Mouse (Mus musculus): ENCODE data around the gene Lipn. TPM values are rescaled to one million over a fixed set of nuclear protein-coding genes. Genes with fewer than 3 reads are reported as not detected.

Gene Lipn
- polyA plus RNA-seq, 1 experiment, result not detected

DNA sequence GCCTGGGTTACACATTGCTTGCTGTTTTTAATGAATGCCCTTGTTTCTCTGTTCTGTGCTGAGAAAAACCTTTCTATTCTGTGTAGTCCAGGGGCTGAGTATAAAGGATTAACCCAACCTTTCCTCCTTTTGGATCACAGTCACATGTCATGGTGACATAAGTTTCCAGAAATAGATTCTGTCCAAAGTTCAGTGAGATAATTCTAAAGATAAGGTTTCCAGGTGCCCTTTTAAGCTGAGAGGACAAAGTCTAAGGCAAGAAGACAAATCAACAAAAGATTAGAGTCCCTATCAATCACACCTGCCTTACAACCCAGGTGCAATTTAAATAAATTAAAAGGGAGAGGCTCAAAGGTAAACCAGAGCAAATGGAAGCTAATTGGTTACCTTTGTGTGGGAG, 7.1 kb downstream of the Lipn start:
- no peak overlapping the region for H3K4me3 ChIP-seq (replicated peaks)
- no peaks in the 10 kb centered on the region for H3K9me3 ChIP-seq (ENCODE audit: control insufficient read depth, low read length)
- TF ChIP-seq GATA1 (IDR thresholded peaks at IDR 0.05; ENCODE audit: low read length) (no peak), TAL1 (IDR thresholded peaks at IDR 0.05; ENCODE audit: low read length) (no peak)
- H3K27me3 ChIP-seq (ENCODE audit: control insufficient read depth), result no peaks in the 10 kb centered on the region
- H3K36me3 ChIP-seq (ENCODE audit: control insufficient read depth), result no peaks in the 10 kb centered on the region
- H3K4me1 ChIP-seq (ENCODE audit: control insufficient read depth), result no peaks in the 10 kb centered on the region

DNA sequence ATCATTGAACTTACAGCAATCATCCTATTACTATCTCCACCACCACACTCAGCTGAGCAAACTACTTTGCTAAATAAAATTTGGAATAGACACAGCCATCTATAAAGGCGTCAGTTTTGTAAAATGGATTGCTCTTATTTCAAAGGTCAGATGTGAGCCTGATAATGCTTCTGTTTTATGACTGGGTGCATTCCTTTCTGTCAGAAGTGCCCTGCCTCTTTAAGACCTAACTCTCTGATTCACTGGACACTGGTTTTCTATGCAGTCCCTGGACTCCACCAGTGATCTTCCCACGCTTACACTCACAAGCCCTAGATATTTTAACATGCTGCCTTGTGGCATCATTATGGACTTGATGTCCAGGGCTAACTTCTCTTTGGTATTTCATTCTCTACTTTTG, 11.0 kb downstream of the Lipn start:
- Histone ChIP-seq H3K4me1 (ENCODE audit: control insufficient read depth) (no peaks in the 10 kb centered on the region), H3K9me3 (ENCODE audit: control insufficient read depth, low read length) (no peaks in the 10 kb centered on the region), H3K36me3 (ENCODE audit: control insufficient read depth) (no peaks in the 10 kb centered on the region), H3K27me3 (ENCODE audit: control insufficient read depth) (no peaks in the 10 kb centered on the region), H3K4me3 (replicated peaks) (no peak overlapping the region)
- no peak for TF ChIP-seq TAL1 (IDR thresholded peaks at IDR 0.05; ENCODE audit: low read length)
- no peak for TF ChIP-seq GATA1 (IDR thresholded peaks at IDR 0.05; ENCODE audit: low read length)

DNA sequence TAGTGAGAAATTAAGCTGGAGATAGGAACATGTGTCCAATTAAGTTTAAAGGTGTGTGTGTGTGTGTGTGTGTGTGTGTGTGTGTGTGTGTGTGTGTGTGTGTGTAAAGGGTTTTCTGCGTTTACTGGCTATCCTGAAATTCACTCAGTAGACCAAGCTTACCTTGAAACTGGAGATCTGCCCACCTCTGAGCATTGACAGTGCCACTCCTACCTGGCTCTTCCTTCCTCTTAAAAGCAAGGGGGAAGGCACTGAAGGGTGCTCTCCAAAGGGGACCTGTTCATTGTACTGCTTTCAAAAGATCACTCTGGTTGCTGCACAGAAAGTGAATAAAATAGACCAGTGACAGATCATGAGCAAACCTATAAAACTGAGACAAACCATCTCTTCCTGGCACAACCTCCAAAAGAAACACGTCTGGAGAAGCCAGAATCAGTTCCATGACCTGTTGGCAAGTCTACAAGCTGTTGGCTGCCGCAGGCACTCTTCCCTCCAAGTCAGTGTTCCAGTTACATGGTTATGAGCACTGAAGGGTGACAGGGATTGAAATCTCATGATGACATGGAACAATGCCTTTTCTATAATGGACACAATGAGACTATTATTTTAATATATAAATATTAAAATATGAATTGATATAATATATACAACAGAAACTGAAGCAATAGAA, 22.0 kb downstream of the Lipn start:
- Histone ChIP-seq H3K27me3 (ENCODE audit: control insufficient read depth) (no peaks in the 10 kb centered on the region), H3K4me3 (replicated peaks) (no peak overlapping the region), H3K9me3 (ENCODE audit: control insufficient read depth, low read length) (no peaks in the 10 kb centered on the region), H3K36me3 (ENCODE audit: control insufficient read depth) (no peaks in the 10 kb centered on the region), H3K4me1 (ENCODE audit: control insufficient read depth) (no peaks in the 10 kb centered on the region)
- TF ChIP-seq TAL1 (IDR thresholded peaks at IDR 0.05; ENCODE audit: low read length) (no peak), GATA1 (IDR thresholded peaks at IDR 0.05; ENCODE audit: low read length) (no peak)

DNA sequence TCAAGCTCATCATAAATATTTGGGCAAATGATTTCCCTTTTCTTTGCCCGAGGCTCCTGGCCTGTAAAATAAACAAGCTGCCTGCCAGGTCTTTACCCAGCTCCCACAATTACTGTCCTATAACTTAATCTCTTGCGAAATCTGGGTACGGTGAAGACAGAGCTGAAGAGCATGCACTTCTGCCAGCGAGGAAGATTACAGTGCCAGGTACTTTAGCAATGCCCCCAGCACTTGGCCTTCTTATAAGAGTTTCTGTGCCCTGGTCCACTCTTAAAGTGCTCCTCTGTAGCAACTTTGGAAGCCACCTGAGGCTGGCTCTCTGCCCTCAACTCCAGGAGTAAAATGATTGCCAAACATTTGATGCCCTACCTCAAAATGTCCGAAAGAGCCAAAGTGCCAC, 28.2 kb downstream of the Lipn start:
- no peaks in the 10 kb centered on the region for H3K9me3 ChIP-seq (ENCODE audit: control insufficient read depth, low read length)
- TF ChIP-seq TAL1 (IDR thresholded peaks at IDR 0.05; ENCODE audit: low read length), result no peak
- no peak for TF ChIP-seq GATA1 (IDR thresholded peaks at IDR 0.05; ENCODE audit: low read length)

DNA sequence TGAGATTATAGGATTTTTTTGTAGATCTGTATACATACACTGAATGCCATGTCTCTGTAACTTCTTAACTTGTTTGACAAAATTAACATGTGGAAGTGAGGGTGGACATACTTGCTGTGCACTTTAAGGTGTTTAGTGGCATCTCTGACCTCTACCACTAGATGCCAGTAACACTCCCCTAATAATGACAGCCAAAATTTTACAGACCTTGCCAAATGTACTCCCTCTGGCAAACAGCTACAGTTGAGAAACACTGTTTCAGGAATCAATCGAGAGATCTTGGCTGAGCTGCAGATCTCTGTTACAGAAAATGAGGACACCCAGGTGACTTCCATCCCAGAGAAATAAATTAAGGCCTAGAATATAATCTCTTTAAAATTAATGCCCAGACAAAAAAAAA, 29.1 kb downstream of the Lipn start:
- no peaks in the 10 kb centered on the region for H3K9me3 ChIP-seq (ENCODE audit: control insufficient read depth, low read length)
- H3K36me3 ChIP-seq (ENCODE audit: control insufficient read depth), result no peaks in the 10 kb centered on the region
- no peaks in the 10 kb centered on the region for H3K27me3 ChIP-seq (ENCODE audit: control insufficient read depth)
- TF ChIP-seq GATA1 (IDR thresholded peaks at IDR 0.05; ENCODE audit: low read length) (no peak), TAL1 (IDR thresholded peaks at IDR 0.05; ENCODE audit: low read length) (no peak)
- H3K4me3 ChIP-seq (replicated peaks), result no peak overlapping the region
- no peaks in the 10 kb centered on the region for H3K4me1 ChIP-seq (ENCODE audit: control insufficient read depth)

More for the DNA sequence above, 28.2 kb downstream of the Lipn start:
- H3K27me3 ChIP-seq (ENCODE audit: control insufficient read depth), result no peaks in the 10 kb centered on the region
- H3K4me3 ChIP-seq (replicated peaks), result no peak overlapping the region
- H3K4me1 ChIP-seq (ENCODE audit: control insufficient read depth), result no peaks in the 10 kb centered on the region
- H3K36me3 ChIP-seq (ENCODE audit: control insufficient read depth), result no peaks in the 10 kb centered on the region

DNA sequence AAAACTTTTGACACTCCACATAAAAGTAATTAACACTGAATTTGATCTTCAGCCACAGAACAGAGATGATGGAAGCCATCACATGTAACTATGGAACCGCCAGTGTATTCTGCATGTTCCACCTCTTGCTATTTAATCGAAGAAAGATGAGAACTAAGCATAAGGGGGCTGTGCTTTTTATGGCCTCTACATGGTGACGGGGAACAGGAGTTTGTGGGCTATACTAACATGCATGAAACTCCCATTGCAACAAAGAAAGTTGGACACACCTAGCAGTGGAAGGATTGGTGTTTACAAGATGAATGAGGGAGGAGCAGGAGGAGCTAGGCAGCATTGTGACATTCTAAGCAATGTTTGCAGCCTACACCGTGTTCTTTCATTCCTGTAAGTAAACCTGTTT, 33.5 kb downstream of the Lipn start, which contains the start of gene Lipm:
Gene Lipm, plus strand, starts transcription at position 301 of the 400 bp plus-strand sequence.
- H3K9me3 ChIP-seq (ENCODE audit: control insufficient read depth, low read length), result peaks cover 2% of the 10 kb centered on the region
- no peaks in the 10 kb centered on the region for H3K4me1 ChIP-seq (ENCODE audit: control insufficient read depth)
- no peak for TF ChIP-seq GATA1 (IDR thresholded peaks at IDR 0.05; ENCODE audit: low read length)
- TF ChIP-seq TAL1 (IDR thresholded peaks at IDR 0.05; ENCODE audit: low read length), result no peak
- no peaks in the 10 kb centered on the region for H3K27me3 ChIP-seq (ENCODE audit: control insufficient read depth)
- no peaks in the 10 kb centered on the region for H3K36me3 ChIP-seq (ENCODE audit: control insufficient read depth)
- no peak within 1 kb of the TSS for H3K4me3 ChIP-seq (replicated peaks)

DNA sequence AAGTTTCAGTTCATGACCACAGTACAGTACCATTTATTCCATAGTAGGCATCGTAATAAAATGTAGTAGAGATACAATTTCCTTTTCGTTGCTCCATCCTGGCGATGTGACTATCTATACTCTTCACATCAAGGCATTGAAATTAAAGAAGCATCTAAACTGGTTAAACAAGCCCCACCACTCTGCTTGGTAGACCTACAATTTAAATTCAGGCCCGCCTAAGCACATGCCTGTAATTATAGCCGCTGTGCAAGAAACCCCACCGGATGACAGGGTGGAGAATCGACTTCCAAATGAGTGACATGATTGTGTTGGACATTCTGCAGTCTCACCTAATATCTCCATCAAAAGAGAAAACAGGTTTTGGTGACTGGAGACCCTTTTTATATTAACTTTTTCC, 34.7 kb downstream of the Lipn start:
- TF ChIP-seq GATA1 (IDR thresholded peaks at IDR 0.05; ENCODE audit: low read length), result no peak
- no peak for TF ChIP-seq TAL1 (IDR thresholded peaks at IDR 0.05; ENCODE audit: low read length)
- H3K4me3 ChIP-seq (replicated peaks), result no peak overlapping the region
- H3K4me1 ChIP-seq (ENCODE audit: control insufficient read depth), result no peaks in the 10 kb centered on the region
- H3K36me3 ChIP-seq (ENCODE audit: control insufficient read depth), result no peaks in the 10 kb centered on the region
- H3K27me3 ChIP-seq (ENCODE audit: control insufficient read depth), result no peaks in the 10 kb centered on the region
- peaks cover 2% of the 10 kb centered on the region for H3K9me3 ChIP-seq (ENCODE audit: control insufficient read depth, low read length)

DNA sequence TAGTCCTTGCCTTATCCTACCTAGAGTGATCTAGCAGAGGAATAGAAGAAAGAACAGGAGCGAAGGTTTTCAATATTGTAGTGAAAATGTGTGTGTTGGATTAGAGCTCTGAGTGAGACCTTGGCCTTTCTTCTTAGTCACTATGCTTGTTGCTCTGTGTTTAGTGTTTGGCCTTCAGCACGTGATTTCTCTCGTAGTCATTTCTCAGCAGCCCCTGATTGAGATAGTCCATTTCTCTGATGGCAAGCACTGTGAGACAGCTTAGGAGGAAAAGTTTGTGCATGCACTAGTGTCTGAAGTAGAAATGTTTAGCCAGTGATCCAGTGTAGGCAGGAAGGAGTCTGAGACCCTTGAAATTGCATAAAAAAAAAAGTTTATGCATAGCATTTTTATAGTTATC, 37.7 kb downstream of the Lipn start:
- no peak for TF ChIP-seq TAL1 (IDR thresholded peaks at IDR 0.05; ENCODE audit: low read length)
- TF ChIP-seq GATA1 (IDR thresholded peaks at IDR 0.05; ENCODE audit: low read length), result no peak
- Histone ChIP-seq H3K4me1 (ENCODE audit: control insufficient read depth) (no peaks in the 10 kb centered on the region), H3K27me3 (ENCODE audit: control insufficient read depth) (no peaks in the 10 kb centered on the region), H3K4me3 (replicated peaks) (no peak overlapping the region), H3K9me3 (ENCODE audit: control insufficient read depth, low read length) (peaks cover 2% of the 10 kb centered on the region), H3K36me3 (ENCODE audit: control insufficient read depth) (no peaks in the 10 kb centered on the region)

DNA sequence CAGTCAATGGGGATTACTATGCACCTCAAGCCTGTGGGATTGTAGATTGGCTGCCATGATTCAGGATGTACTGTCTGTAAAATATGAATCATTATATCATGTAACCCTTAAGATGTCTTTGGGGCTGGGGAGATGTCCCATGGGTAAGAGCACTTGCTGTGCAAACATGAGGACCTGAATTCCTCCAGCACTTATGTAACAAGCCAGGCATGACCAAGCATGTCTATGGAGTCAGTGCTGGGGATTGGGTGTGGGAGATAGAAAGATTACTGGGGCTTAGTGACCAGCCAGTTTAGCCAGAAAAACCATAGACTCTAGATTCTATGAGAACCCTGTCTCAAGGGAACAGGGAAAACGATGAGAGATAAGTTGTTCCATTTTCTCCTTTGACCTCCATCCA, 51.9 kb downstream of the Lipn start:
- Histone ChIP-seq H3K9me3 (ENCODE audit: control insufficient read depth, low read length) (no peaks in the 10 kb centered on the region), H3K27me3 (ENCODE audit: control insufficient read depth) (no peaks in the 10 kb centered on the region), H3K4me1 (ENCODE audit: control insufficient read depth) (no peaks in the 10 kb centered on the region), H3K36me3 (ENCODE audit: control insufficient read depth) (no peaks in the 10 kb centered on the region), H3K4me3 (replicated peaks) (no peak overlapping the region)
- no peak for TF ChIP-seq GATA1 (IDR thresholded peaks at IDR 0.05; ENCODE audit: low read length)
- no peak for TF ChIP-seq TAL1 (IDR thresholded peaks at IDR 0.05; ENCODE audit: low read length)

DNA sequence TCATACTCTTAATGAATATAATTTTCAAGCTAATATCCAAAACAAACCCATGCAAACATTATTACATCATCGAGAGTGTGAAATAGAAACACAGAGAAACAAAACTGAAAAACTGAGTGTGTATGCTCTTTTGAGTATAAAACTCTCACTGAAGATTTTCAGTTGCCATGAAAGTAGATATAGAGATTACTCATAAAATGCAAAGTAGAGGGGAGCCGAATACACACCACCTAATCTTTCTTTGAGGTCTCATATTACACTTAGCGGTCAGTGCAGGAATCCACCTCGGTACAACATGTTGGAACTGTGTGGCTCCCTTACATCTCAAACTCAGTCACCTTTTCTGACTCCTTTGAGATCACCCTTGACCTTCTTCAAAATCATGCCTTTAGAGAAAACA, 52.5 kb downstream of the Lipn start:
- Histone ChIP-seq H3K36me3 (ENCODE audit: control insufficient read depth) (no peaks in the 10 kb centered on the region), H3K9me3 (ENCODE audit: control insufficient read depth, low read length) (no peaks in the 10 kb centered on the region), H3K4me1 (ENCODE audit: control insufficient read depth) (no peaks in the 10 kb centered on the region), H3K27me3 (ENCODE audit: control insufficient read depth) (no peaks in the 10 kb centered on the region), H3K4me3 (replicated peaks) (no peak overlapping the region)
- no peak for TF ChIP-seq GATA1 (IDR thresholded peaks at IDR 0.05; ENCODE audit: low read length)
- TF ChIP-seq TAL1 (IDR thresholded peaks at IDR 0.05; ENCODE audit: low read length), result no peak

Data from erythroblast, embryonic 14.5 days (primary cell).